Mouse (Mus musculus) heart, adult 18-20 months (tissue): ENCODE results near the gene Hecw2. TPM values are rescaled to one million over a fixed set of nuclear protein-coding genes. Genes with fewer than 3 reads are reported as not detected.

ENCODE experiments used
- DNase-seq, 2 experiments: peaks; one replicate each; pipeline ENCODE4 v3.0.0; 2021 to 2022; ENCODE audit warnings: mixed read lengths in 1 of 2
- total RNA-seq, 2 experiments: library from RNA; stranded (reverse); gene quantifications; 2 replicates each; pipeline ENCODE4 v1.2.3; 2021

The Hecw2 gene
- total RNA-seq, 2 experiments from 2014 or later = 18.2 to 19.1 TPM

DNA sequence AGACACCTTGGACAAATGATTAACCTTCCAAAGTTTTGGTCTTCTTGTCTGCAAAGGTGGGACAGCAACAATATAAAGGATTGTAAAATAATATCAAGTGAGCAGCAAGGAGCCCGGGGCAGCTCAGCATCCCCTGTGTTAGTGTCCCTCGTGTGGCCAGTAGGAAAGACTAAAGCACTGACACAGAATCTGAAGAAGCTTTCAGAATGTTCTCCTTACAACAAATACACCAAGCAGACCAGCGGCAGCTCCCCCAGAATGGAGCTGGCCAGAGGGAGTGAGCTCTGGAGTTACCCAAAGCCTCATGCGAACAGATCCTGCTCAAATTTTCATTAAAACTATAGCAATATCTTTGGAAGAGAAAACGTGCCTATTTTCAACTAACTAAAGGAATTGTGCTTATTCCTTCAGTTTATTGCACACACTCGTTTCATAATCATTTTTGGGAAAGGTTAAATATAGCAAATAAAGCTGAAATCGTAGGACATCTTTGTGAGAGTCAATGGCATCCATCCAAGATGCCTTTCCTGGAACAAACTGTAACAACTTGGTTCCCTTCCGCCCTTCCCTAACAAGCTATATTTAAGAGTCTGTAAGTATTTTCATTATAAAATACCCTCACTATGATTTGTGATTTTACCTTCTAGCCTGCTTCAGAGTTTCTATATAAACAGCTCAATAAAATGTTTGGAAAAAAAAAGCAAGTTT lies 208.6 kb downstream of the Hecw2 start:
- DNase-seq = peak; percentile 48 to 76

DNA sequence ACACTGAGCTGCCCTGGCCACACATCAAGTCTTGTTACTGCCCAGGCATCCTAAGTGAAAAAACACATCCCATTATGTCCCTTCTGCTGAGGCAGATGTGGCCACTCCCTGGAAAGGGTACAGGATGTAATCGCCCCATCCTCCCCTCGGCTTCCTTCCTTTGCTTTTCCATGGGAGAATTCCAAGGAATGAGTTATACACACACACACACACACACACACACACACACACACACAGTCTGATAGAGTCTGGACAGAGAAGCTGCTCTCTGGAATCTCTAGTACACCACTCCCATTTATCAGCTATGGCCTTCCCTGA lies 216.5 kb downstream of the Hecw2 start:
- DNase-seq = peak; percentile 77 to 90

GRCm38 (mm10) chr1:53977806-53978513 lies 217.0 kb downstream of the Hecw2 start:
- no peak for DNase-seq

DNA sequence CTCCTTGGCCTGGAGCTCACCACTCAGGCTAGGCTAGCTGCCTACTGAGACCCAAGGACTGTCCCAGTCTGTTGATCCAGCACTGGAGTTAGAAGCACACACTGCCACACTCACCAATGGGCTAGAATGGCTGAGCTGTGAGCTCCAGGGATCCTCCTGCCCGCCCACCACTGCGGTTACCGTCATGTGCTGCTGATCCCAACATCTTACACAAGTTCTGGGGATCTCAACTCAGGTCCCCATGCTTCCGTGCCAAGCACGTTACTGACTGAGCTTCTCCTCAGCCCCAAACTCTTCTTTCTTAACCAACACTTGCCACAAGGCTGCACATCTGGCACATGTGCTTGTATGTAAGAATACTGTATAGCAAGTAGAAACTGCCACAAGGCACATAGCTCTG lies 218.2 kb downstream of the Hecw2 start:
- DNase-seq = no peak

- DNase-seq = no peak
These were observed 218.9 kb downstream of the Hecw2 start for GRCm38 (mm10) chr1:53976100-53976499.

DNA sequence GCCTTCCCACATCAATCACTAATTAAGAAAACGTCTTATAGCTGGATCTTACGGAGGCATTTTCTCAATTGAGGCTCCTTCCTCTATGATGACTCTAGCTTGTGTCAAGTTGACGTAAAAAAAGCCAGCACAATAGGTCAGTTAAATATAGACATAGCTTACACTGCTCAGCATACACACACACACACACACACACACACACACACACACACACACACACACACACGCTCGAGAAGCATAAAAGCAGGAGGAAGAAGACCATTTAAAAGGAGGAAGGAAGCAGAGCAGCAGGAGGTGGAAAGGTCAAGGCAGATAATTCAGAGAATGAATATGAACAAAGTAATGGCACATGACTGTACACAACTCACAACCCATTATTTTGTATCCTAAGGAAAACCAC lies 220.0 kb downstream of the Hecw2 start:
- peak; percentile 30 to 50 for DNase-seq

DNA sequence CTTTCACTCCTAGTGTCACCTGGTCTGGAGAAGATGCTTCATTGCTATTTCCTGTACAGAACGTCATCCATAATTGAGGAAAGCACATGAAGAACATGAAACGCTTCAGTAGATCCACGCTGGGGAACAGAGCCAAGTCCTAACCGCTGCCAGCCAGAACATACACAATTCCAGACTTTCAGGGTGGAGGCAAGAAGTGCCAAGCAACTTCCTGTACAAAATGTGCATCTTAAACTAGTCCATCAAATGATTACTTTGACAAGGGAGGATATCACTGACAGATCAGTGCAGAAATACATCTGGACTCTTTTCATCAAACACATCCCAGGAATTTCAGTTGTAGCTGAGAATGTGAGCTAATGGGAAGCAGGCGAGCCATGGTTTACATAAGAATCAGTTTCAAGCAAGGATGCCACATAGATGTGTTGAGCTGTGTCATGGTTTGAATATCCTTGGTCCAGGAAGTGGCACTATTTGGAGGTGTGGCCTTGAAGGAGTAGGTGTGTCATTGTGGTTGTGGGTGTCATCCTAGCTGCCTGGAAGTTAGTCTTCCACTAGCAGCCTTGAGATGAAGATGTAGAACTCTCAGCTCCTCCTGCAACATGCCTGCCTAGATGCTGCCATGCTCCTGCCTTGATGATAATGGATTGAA lies 224.5 kb downstream of the Hecw2 start:
- no peak for DNase-seq

GRCm38 (mm10) chr1:53952395-53952794 lies 242.6 kb downstream of the Hecw2 start:
- DNase-seq = no peak

- DNase-seq = no peak
These were observed 249.2 kb downstream of the Hecw2 start for GRCm38 (mm10) chr1:53945815-53946214.

DNA sequence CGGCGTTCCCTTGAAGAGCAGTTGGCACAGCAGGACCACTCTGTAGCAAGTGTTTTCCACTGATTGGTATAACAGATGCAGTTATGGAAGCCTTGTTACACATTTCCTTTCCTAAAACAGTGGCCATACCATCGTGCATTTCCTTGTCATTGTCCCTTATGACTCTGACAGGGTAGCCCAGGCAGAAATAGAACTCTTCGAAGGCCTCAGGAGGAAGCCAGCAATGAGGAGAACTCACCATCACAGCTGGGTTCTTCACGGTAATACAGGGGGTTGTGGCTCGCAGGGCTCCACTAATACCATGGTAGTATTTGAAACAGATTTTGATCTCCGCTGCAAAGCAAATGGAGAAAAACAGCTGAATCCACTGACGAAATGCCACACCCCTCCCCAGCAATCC lies 252.5 kb downstream of the Hecw2 start:
- DNase-seq = peak in 1 of 2 experiments; percentile 7

DNA sequence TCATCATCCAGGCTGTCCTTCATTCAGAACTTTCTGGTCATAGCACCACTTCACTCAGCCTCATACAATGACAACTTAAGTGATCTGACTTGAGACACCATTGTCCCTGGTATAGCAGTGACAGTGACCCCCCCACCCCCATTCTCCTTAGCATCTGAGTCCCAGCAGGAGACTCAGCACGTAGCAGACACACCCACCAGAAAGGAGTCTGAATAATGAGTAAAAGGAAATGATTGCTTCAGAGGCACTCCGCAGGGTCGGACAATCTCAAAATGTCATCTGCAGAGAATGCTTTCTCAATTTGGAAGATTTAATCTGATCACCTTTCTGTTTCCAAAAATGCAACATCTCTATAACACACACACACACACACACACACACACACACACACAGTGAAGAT lies 253.4 kb downstream of the Hecw2 start:
- no peak for DNase-seq

DNA sequence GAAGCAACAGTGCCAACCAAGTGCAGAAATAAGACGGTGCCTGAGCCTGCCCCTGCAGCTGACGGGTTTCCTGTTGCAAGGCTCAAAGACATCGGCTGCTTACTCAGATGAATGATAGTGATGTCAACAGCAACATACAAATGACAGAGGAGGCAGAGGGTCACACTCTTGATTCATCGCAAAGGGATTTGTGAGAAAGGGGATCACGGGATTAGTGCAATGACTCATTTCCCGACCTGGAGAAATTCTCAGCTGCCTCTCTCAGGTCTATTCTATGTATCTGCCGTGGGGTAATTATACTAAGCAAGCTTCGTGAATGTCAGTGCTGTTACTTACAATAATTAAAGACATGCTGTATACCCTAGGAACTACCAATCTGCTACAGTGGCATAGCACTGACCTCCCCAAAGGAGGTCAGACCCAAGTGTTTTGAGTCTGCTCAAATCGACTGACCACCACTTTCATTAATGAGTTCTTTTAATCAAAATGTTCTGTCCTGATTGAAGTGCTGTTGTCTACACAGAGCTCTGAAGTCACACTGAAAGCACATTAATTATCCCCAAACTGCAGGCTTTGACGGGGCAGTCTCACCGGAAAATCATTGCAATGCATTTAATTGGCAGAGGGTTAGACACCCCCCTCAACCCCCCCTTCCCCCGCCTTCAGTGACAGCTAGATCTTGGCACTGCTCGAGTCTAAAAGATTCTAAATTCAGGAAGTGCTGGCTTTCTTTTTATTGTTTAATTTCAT lies 254.5 kb downstream of the Hecw2 start:
- DNase-seq = no peak

GRCm38 (mm10) chr1:53939291-53939690 lies 255.7 kb downstream of the Hecw2 start:
- DNase-seq = no peak

DNA sequence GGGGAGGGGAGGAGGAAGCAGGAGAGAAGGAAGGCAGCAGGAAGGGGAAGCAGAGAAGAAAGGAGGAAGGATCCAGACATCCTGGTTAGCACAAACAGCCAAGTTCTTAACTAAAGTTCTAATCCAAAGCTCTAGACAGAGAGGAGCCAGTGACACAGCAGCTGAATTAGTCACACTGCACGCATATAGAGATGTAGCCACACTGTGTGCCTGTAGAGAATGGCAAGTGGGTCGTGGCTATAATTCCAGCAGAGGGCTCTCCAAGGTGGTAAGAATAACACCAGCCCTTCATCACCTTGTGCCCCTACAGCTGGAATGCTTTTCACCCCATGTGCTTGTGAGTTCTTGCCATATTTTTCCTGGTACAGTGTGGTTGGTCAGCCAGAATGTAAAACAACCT lies 261.7 kb downstream of the Hecw2 start:
- no peak for DNase-seq

GRCm38 (mm10) chr1:53931314-53931713 lies 263.7 kb downstream of the Hecw2 start:
- no peak for DNase-seq

DNA sequence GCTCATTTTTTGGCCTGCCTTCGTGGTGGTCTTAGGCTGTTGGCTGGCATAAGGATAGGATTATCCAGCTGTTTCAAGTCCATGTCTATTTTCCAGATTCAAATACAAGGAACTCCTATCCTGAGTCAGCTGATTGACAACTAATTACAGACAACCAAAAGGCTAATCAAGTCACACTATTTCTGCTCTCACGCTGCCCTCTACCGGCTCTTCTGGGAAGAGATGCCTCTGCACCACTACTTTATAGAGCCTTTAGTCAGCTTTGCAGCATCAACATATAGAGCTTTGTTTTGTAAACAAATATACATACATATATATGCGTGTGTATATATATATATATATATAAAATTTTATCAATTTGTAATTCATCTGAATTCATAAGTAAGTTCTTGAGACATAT lies 267.4 kb downstream of the Hecw2 start:
- peak; percentile 13 to 63 for DNase-seq

GRCm38 (mm10) chr1:53925149-53925901 lies 269.6 kb downstream of the Hecw2 start:
- no peak for DNase-seq

- no peak for DNase-seq
These were observed 283.1 kb downstream of the Hecw2 start for GRCm38 (mm10) chr1:53911848-53912247.

GRCm38 (mm10) chr1:53910251-53910650 lies 284.7 kb downstream of the Hecw2 start:
- no peak for DNase-seq

DNA sequence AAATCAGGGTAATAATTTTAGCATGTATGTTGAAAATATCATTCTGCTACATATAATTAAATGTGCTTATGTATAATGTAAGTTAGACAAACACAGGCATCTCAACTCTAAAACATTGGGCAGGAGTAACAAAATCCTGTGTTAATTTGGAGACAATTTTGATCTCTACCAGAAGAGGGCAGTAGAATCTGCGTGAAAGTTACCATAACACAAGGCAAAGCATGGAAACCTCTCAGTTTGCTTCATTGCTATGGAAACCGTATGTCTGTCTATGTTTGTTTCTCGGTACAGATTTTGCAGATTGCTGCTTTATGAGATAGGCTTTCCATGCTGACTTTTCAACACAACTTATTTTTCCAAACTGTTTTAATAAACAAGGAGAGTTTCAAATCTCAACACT lies 285.9 kb downstream of the Hecw2 start:
- DNase-seq = peak; percentile 31 to 55

DNA sequence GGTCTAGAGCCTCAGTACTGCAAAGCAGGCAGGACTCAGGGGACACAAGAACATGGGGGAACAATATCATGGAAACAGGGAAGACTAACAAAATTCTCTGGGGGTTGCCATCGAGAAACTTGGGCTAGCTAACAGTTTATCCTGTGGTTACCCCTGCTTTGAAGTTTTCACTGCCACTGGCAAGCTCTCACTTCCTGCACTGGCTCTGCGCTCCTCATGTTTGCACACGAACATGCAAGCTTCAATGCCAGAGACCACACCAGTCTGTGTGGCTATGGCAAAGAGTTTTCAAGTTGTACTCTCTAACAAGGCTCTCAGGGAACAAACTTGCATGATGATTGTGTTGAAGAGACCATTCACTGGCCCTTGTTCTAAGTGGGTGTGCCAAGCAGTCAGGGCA lies 288.8 kb downstream of the Hecw2 start:
- no peak for DNase-seq

DNA sequence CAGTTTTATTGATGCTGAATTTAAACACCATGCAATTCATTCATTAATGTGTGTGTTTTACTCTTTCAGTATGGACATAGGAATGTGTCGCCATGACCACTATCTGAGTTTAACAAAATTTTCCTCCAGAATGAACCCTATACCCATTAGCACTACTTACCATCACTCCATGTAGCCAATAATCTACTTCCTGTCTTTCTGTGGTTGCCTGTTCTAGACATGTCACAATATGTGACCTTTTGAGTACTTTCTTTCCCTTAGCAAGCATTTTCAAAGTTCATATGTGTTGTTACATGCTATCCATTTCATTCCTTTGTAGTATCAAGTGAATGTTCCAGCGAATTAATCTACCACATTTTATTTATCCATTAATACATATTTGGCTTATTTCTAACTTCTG lies 294.6 kb downstream of the Hecw2 start:
- DNase-seq = no peak
